9 mouse cellular contexts compared by ENCODE assay signal in genomic region chr10:60282116-60283014, GRCm38 (mm10). TPM values are rescaled to one million over a fixed set of nuclear protein-coding genes. Genes with fewer than 3 reads are reported as not detected.
DNase-seq lines count a peak whose midpoint lies in the region; ATAC-seq and TF ChIP-seq lines count a peak whose summit lies in the region.
"Had no signal": no experiment of that assay in that cellular context is flagged by ENCODE, and none has a peak within 500 bp of the region (broad histone marks: within the 10 kb centered on the region; RNA-seq: fewer than 3 reads in every experiment).

No protein-coding gene starts in this region.

- H3K4me3 ChIP-seq in heart, embryonic 13.5 days = no peak overlapping the region
- H3K4me3 ChIP-seq in thymus, adult 2 months (ENCODE audit: control insufficient read depth, insufficient read depth, low read length) = peak overlapping the region; percentile 17
- H3K4me3 ChIP-seq: embryonic facial prominence, embryonic 12.5 days had no signal

- no peaks in the 10 kb centered on the region for H3K9me3 ChIP-seq in heart, embryonic 13.5 days
- H3K9me3 ChIP-seq: embryonic facial prominence, embryonic 12.5 days had no signal

- no peak for DNase-seq in heart, postnatal 4 days
- DNase-seq in thymus, adult 2 months = peak; percentile 51
- DNase-seq in thymus, adult 18-20 months = no peak
- peak; percentile 58 for DNase-seq in large intestine, adult 2 months (ENCODE audit: low read depth, low spot score)
- no peak for DNase-seq in spleen, postnatal 36 days (ENCODE audit: low spot score in 2 of 2)
- no peak for DNase-seq in cerebellum, adult 11-12 months
- no peak for DNase-seq in cerebellum, adult 8-10 months

- no peak for TF ChIP-seq CTCF in thymus, adult 2 months (IDR thresholded peaks at IDR 0.05; ENCODE audit: borderline replicate concordance, control insufficient read depth, extremely low read depth, insufficient read depth, low read length, poor library complexity)

- H3K4me2 ChIP-seq in heart, embryonic 13.5 days = no peak overlapping the region
- H3K4me2 ChIP-seq: embryonic facial prominence, embryonic 12.5 days had no signal

- peak overlapping the region; percentile 19; the same call in 1 of the 2 replicates for H3K9ac ChIP-seq in heart, embryonic 13.5 days
- H3K9ac ChIP-seq: embryonic facial prominence, embryonic 12.5 days had no signal

- H3K4me1 ChIP-seq in heart, embryonic 13.5 days = peaks cover 81% of the 10 kb centered on the region
- peaks cover 70% of the 10 kb centered on the region for H3K4me1 ChIP-seq in thymus, adult 2 months (replicated peaks; ENCODE audit: control insufficient read depth, insufficient read depth, low read length)

- H3K27ac ChIP-seq in heart, embryonic 13.5 days (replicated peaks) = no peak overlapping the region
- peak overlapping the region; percentile 99 for H3K27ac ChIP-seq in thymus, adult 2 months (ENCODE audit: control insufficient read depth, insufficient read depth, low read length)
- H3K27ac ChIP-seq: embryonic facial prominence, embryonic 12.5 days had no signal

- TF ChIP-seq POLR2A in thymus, adult 2 months (IDR thresholded peaks at IDR 0.05; ENCODE audit: control insufficient read depth, extremely low read depth, insufficient read depth, low read length, poor library complexity) = no peak

- WGBS in heart, embryonic 13.5 days = 77% methylated on average over 10 of the region's 10 CpGs
- WGBS in thymus, adult 2 months = 20% methylated on average over 10 of the region's 10 CpGs
- 25% methylated on average over 10 of the region's 10 CpGs for WGBS in large intestine, adult 2 months

- H3K36me3 ChIP-seq in heart, embryonic 13.5 days = peaks cover 15% of the 10 kb centered on the region; the same call in 1 of the 2 replicates
- H3K36me3 ChIP-seq in thymus, adult 2 months (ENCODE audit: control insufficient read depth, insufficient read depth, low read length) = no peaks in the 10 kb centered on the region; the same call in 1 of the 2 replicates

- H3K27me3 ChIP-seq in heart, embryonic 13.5 days (replicated peaks) = no peaks in the 10 kb centered on the region
- no peaks in the 10 kb centered on the region for H3K27me3 ChIP-seq in thymus, adult 2 months (ENCODE audit: control insufficient read depth, insufficient read depth, low read length)
- H3K27me3 ChIP-seq: embryonic facial prominence, embryonic 12.5 days had no signal

- no peak for ATAC-seq in heart, embryonic 13.5 days (ENCODE audit: extremely low read depth, insufficient number of reproducible peaks, low FRiP score, low TSS enrichment)

RNA-seq across cellular contexts. Expression of gene Psap, which starts 4.9 kb away (rescaled TPM):
- 95.7 and 102 TPM in 2 replicates for polyA plus RNA-seq in heart, embryonic 13.5 days (2015; fragmentation: Nextera tagmentation; extraction: Ambion mirVana)
- 100 to 1,000 TPM; 554 to 566 TPM for total RNA-seq in heart, postnatal 4 days (2021)
- 1,527 and 1,921 TPM in 2 replicates for polyA plus RNA-seq in thymus, adult 2 months (2012; rRNA removed)
- polyA plus RNA-seq in large intestine, adult 2 months (2012; rRNA removed) = 644 and 784 TPM in 2 replicates

Comparison
In these comparisons a context has a peak if more than half of its experiments do, and no peak if none do; other contexts are left out.
1. DNase-seq: peak in thymus, adult 2 months (single experiment) and large intestine, adult 2 months (single experiment); none in heart, postnatal 4 days (single experiment), thymus, adult 18-20 months (0 of 2), spleen, postnatal 36 days (0 of 2), cerebellum, adult 11-12 months (single experiment) and cerebellum, adult 8-10 months (single experiment).